Mouse (Mus musculus): ENCODE data around the gene Odf2l. TPM values are rescaled to one million over a fixed set of nuclear protein-coding genes. Genes with fewer than 3 reads are reported as not detected.
A peak's percentile ranks its signal among the peaks of the same experiment; 100 is the strongest.

Gene Odf2l
- polyA plus RNA-seq (2014; fragmentation: Nextera tagmentation; extraction: Ambion mirVana) = 30.0 and 34.3 TPM in 2 replicates

GRCm38 (mm10) chr3:145118254-145119001 is at the start of gene Odf2l:
TSS of gene Odf2l (plus strand) at chr3:145118588.
- ATAC-seq (ENCODE audit: low FRiP score) = peak; percentile 99
- Histone ChIP-seq H3K27me3 (ENCODE audit: control insufficient read depth, insufficient read depth, low read length) (no peaks in the 10 kb centered on the region), H3K4me1 (ENCODE audit: control insufficient read depth, insufficient read depth, low read length) (peaks cover 9% of the 10 kb centered on the region; the same call in 1 of the 2 replicates), H3K4me3 (ENCODE audit: low read depth, low read length) (peak within 1 kb of the TSS; percentile 74), H3K36me3 (ENCODE audit: control insufficient read depth, insufficient read depth, low read length) (no peaks in the 10 kb centered on the region), H3K9me3 (ENCODE audit: control insufficient read depth, low read length) (no peaks in the 10 kb centered on the region), H3K4me2 (peak within 1 kb of the TSS; percentile 62), H3K9ac (ENCODE audit: low read length) (peak within 1 kb of the TSS; percentile 93), H3K27ac (ENCODE audit: low read depth, low read length) (peak within 1 kb of the TSS; percentile 98)
- under 1% methylated on average over 55 of the region's 57 CpGs for WGBS
- peak; percentile 99 for DNase-seq (ENCODE audit: low spot score, missing footprints)

GRCm38 (mm10) chr3:145068964-145069363 is 49.4 kb upstream of the Odf2l start:
- DNase-seq (ENCODE audit: low spot score, missing footprints) (no peak), ATAC-seq (ENCODE audit: low FRiP score) (no peak)
- H3K27me3 ChIP-seq (ENCODE audit: control insufficient read depth, insufficient read depth, low read length) = no peaks in the 10 kb centered on the region
- H3K4me2 ChIP-seq = no peak overlapping the region
- no peak overlapping the region for H3K9ac ChIP-seq (ENCODE audit: low read length)
- H3K9me3 ChIP-seq (ENCODE audit: control insufficient read depth, low read length) = no peaks in the 10 kb centered on the region
- no peaks in the 10 kb centered on the region for H3K4me1 ChIP-seq (ENCODE audit: control insufficient read depth, insufficient read depth, low read length)
- no peak overlapping the region for H3K4me3 ChIP-seq (ENCODE audit: low read depth, low read length)
- H3K27ac ChIP-seq (ENCODE audit: low read depth, low read length) = no peak overlapping the region
- WGBS = 82% methylated on average over 4 of the region's 4 CpGs
- H3K36me3 ChIP-seq (ENCODE audit: control insufficient read depth, insufficient read depth, low read length) = no peaks in the 10 kb centered on the region

- Histone ChIP-seq H3K4me3 (ENCODE audit: low read depth, low read length) (no peak overlapping the region), H3K36me3 (ENCODE audit: control insufficient read depth, insufficient read depth, low read length) (no peaks in the 10 kb centered on the region), H3K4me1 (ENCODE audit: control insufficient read depth, insufficient read depth, low read length) (no peaks in the 10 kb centered on the region), H3K9ac (ENCODE audit: low read length) (no peak overlapping the region), H3K27ac (ENCODE audit: low read depth, low read length) (no peak overlapping the region), H3K4me2 (no peak overlapping the region), H3K9me3 (ENCODE audit: control insufficient read depth, low read length) (no peaks in the 10 kb centered on the region), H3K27me3 (ENCODE audit: control insufficient read depth, insufficient read depth, low read length) (no peaks in the 10 kb centered on the region)
- WGBS = 94% methylated on average over 3 of the region's 3 CpGs
- DNase-seq (ENCODE audit: low spot score, missing footprints) (no peak), ATAC-seq (ENCODE audit: low FRiP score) (no peak)
Observed at GRCm38 (mm10) chr3:145072339-145072738, 46.0 kb upstream of the Odf2l start.

- no peaks in the 10 kb centered on the region for H3K36me3 ChIP-seq (ENCODE audit: control insufficient read depth, insufficient read depth, low read length)
Observed at GRCm38 (mm10) chr3:145078405-145078804, 40.0 kb upstream of the Odf2l start.

GRCm38 (mm10) chr3:145080904-145081303 is 37.5 kb upstream of the Odf2l start:
- H3K4me3 ChIP-seq (ENCODE audit: low read depth, low read length) = no peak overlapping the region
- H3K9ac ChIP-seq (ENCODE audit: low read length) = no peak overlapping the region
- no peak overlapping the region for H3K27ac ChIP-seq (ENCODE audit: low read depth, low read length)
- H3K4me2 ChIP-seq = no peak overlapping the region
- H3K4me1 ChIP-seq (ENCODE audit: control insufficient read depth, insufficient read depth, low read length) = no peaks in the 10 kb centered on the region
- H3K27me3 ChIP-seq (ENCODE audit: control insufficient read depth, insufficient read depth, low read length) = no peaks in the 10 kb centered on the region
- 84% methylated on average over 8 of the region's 8 CpGs for WGBS
- DNase-seq (ENCODE audit: low spot score, missing footprints) (no peak), ATAC-seq (ENCODE audit: low FRiP score) (no peak)
- H3K36me3 ChIP-seq (ENCODE audit: control insufficient read depth, insufficient read depth, low read length) = no peaks in the 10 kb centered on the region
- no peaks in the 10 kb centered on the region for H3K9me3 ChIP-seq (ENCODE audit: control insufficient read depth, low read length)

More at GRCm38 (mm10) chr3:145078405-145078804, 40.0 kb upstream of the Odf2l start:
- Histone ChIP-seq H3K4me3 (ENCODE audit: low read depth, low read length) (no peak overlapping the region), H3K9ac (ENCODE audit: low read length) (no peak overlapping the region), H3K27ac (ENCODE audit: low read depth, low read length) (no peak overlapping the region), H3K4me2 (no peak overlapping the region), H3K27me3 (ENCODE audit: control insufficient read depth, insufficient read depth, low read length) (no peaks in the 10 kb centered on the region), H3K4me1 (ENCODE audit: control insufficient read depth, insufficient read depth, low read length) (no peaks in the 10 kb centered on the region), H3K9me3 (ENCODE audit: control insufficient read depth, low read length) (no peaks in the 10 kb centered on the region)
- WGBS = 86% methylated on average over 6 of the region's 6 CpGs
- DNase-seq (ENCODE audit: low spot score, missing footprints) (no peak), ATAC-seq (ENCODE audit: low FRiP score) (no peak)

- Histone ChIP-seq H3K4me2 (no peak overlapping the region), H3K4me3 (ENCODE audit: low read depth, low read length) (no peak overlapping the region), H3K4me1 (ENCODE audit: control insufficient read depth, insufficient read depth, low read length) (no peaks in the 10 kb centered on the region), H3K9me3 (ENCODE audit: control insufficient read depth, low read length) (no peaks in the 10 kb centered on the region), H3K9ac (ENCODE audit: low read length) (no peak overlapping the region), H3K36me3 (ENCODE audit: control insufficient read depth, insufficient read depth, low read length) (no peaks in the 10 kb centered on the region), H3K27ac (ENCODE audit: low read depth, low read length) (no peak overlapping the region), H3K27me3 (ENCODE audit: control insufficient read depth, insufficient read depth, low read length) (no peaks in the 10 kb centered on the region)
- ATAC-seq (ENCODE audit: low FRiP score) = no peak
- DNase-seq (ENCODE audit: low spot score, missing footprints) = no peak
- 95% methylated on average over 1 of the region's 1 CpGs for WGBS
Observed at GRCm38 (mm10) chr3:145083081-145083480, 35.3 kb upstream of the Odf2l start.

- Histone ChIP-seq H3K9ac (ENCODE audit: low read length) (no peak overlapping the region), H3K4me2 (no peak overlapping the region)
- ATAC-seq (ENCODE audit: low FRiP score) = no peak
Observed at GRCm38 (mm10) chr3:145086180-145086579, 32.2 kb upstream of the Odf2l start.

GRCm38 (mm10) chr3:145087857-145088598 is 30.4 kb upstream of the Odf2l start:
- no peaks in the 10 kb centered on the region for H3K4me1 ChIP-seq (ENCODE audit: control insufficient read depth, insufficient read depth, low read length)
- no peak overlapping the region for H3K9ac ChIP-seq (ENCODE audit: low read length)
- H3K36me3 ChIP-seq (ENCODE audit: control insufficient read depth, insufficient read depth, low read length) = no peaks in the 10 kb centered on the region
- H3K27ac ChIP-seq (ENCODE audit: low read depth, low read length) = no peak overlapping the region
- 77% methylated on average over 8 of the region's 8 CpGs for WGBS
- H3K4me3 ChIP-seq (ENCODE audit: low read depth, low read length) = no peak overlapping the region
- H3K27me3 ChIP-seq (ENCODE audit: control insufficient read depth, insufficient read depth, low read length) = no peaks in the 10 kb centered on the region
- H3K4me2 ChIP-seq = no peak overlapping the region
- ATAC-seq (ENCODE audit: low FRiP score) (no peak), DNase-seq (ENCODE audit: low spot score, missing footprints) (no peak)
- no peaks in the 10 kb centered on the region for H3K9me3 ChIP-seq (ENCODE audit: control insufficient read depth, low read length)

More at GRCm38 (mm10) chr3:145086180-145086579, 32.2 kb upstream of the Odf2l start:
- H3K4me1 ChIP-seq (ENCODE audit: control insufficient read depth, insufficient read depth, low read length) = no peaks in the 10 kb centered on the region
- H3K36me3 ChIP-seq (ENCODE audit: control insufficient read depth, insufficient read depth, low read length) = no peaks in the 10 kb centered on the region
- WGBS = 95% methylated on average over 14 of the region's 14 CpGs
- H3K9me3 ChIP-seq (ENCODE audit: control insufficient read depth, low read length) = no peaks in the 10 kb centered on the region
- no peak for DNase-seq (ENCODE audit: low spot score, missing footprints)
- H3K27ac ChIP-seq (ENCODE audit: low read depth, low read length) = no peak overlapping the region
- no peaks in the 10 kb centered on the region for H3K27me3 ChIP-seq (ENCODE audit: control insufficient read depth, insufficient read depth, low read length)
- no peak overlapping the region for H3K4me3 ChIP-seq (ENCODE audit: low read depth, low read length)

GRCm38 (mm10) chr3:145099291-145099690 is 19.1 kb upstream of the Odf2l start, which contains the start of gene Clca2:
TSS of gene Clca2 (minus strand) at chr3:145099443.
- H3K9ac ChIP-seq (ENCODE audit: low read length) = no peak within 1 kb of the TSS
- no peak for DNase-seq (ENCODE audit: low spot score, missing footprints)
- no peaks in the 10 kb centered on the region for H3K27me3 ChIP-seq (ENCODE audit: control insufficient read depth, insufficient read depth, low read length)
- no peak within 1 kb of the TSS for H3K4me2 ChIP-seq
- H3K9me3 ChIP-seq (ENCODE audit: control insufficient read depth, low read length) = no peaks in the 10 kb centered on the region
- 82% methylated on average over 6 of the region's 6 CpGs for WGBS
- H3K4me3 ChIP-seq (ENCODE audit: low read depth, low read length) = no peak within 1 kb of the TSS
- H3K4me1 ChIP-seq (ENCODE audit: control insufficient read depth, insufficient read depth, low read length) = no peaks in the 10 kb centered on the region
- no peaks in the 10 kb centered on the region for H3K36me3 ChIP-seq (ENCODE audit: control insufficient read depth, insufficient read depth, low read length)
- no peak for ATAC-seq (ENCODE audit: low FRiP score)
- no peak within 1 kb of the TSS for H3K27ac ChIP-seq (ENCODE audit: low read depth, low read length)

Data from midbrain, embryonic 11.5 days (tissue).